Mouse (Mus musculus) testis, adult 10 weeks (tissue): ENCODE data around the gene Dcp1a. TPM values are rescaled to one million over a fixed set of nuclear protein-coding genes. Genes with fewer than 3 reads are reported as not detected.

ENCODE experiments used
- polyA plus RNA-seq: library from polyadenylated mRNA; stranded (reverse); fragments of 350-450 nt; fragmentation: Illumina TruSeq; extraction: RNeasy Lipid Tissue Mini Kit (QIAGEN cat#74804); gene quantifications from one replicate; pipeline ENCODE4 v1.2.3, GENCODE M21; 2014; ENCODE audit warnings: low read depth, low replicate concordance

Gene Dcp1a
- polyA plus RNA-seq: 9.0 TPM

GRCm38 (mm10) chr14:30479361-30479948, at the start of gene Dcp1a:
Gene Dcp1a (plus strand): TSS chr14:30479535.

GRCm38 (mm10) chr14:30491342-30491741, 12.0 kb downstream of the Dcp1a start, which contains the start of gene Cacna1d:
Gene Cacna1d (minus strand): TSS chr14:30491455.

GRCm38 (mm10) chr14:30548131-30548720, 68.9 kb downstream of the Dcp1a start, which contains the start of gene Tkt:
Gene Tkt (plus strand): TSS chr14:30548359.

Other genes with a start within 250 kb of the Dcp1a start
- gene Cacna1d, start 11.9 kb downstream of the Dcp1a start, polyA plus RNA-seq: 4.5 TPM
- gene Tkt, start 68.8 kb downstream of the Dcp1a start, polyA plus RNA-seq: 0.84 TPM
- 65.6 TPM for gene Prkcd, start 146.7 kb downstream of the Dcp1a start, polyA plus RNA-seq
- 6.2 TPM for gene Rft1, start 174.8 kb downstream of the Dcp1a start, polyA plus RNA-seq
- gene Sfmbt1, start 235.3 kb downstream of the Dcp1a start, polyA plus RNA-seq: 73.5 TPM